Mouse (Mus musculus) CH12.LX (cell line): ENCODE data around the gene Rasl10b. TPM values are rescaled to one million over a fixed set of nuclear protein-coding genes. Genes with fewer than 3 reads are reported as not detected.

Experiments used
- DNase-seq: peaks from one replicate; pipeline ENCODE4 v3.0.0-alpha.2; 2013; ENCODE audit errors: extremely low read depth
- H3K27ac ChIP-seq: 2 replicates; pipeline ENCODE4 v1.5.1; 2012; ENCODE audit warnings: low read depth, mild to moderate bottlenecking, control low read depth, moderate library complexity; ENCODE audit not compliant: insufficient read depth
- H3K27me3 ChIP-seq: replicated peaks from 2 replicates; pipeline ENCODE3; 2012; ENCODE audit warnings: inconsistent platforms
- H3K36me3 ChIP-seq, 2 experiments: replicated peaks in 1 of 2; 2 replicates each; pipeline versions ENCODE3 to v1.6.1; 2012; ENCODE audit warnings: inconsistent platforms in 1 of 2, low read length in 1 of 2, mild to moderate bottlenecking in 1 of 2, mixed read lengths in 1 of 2, moderate library complexity in 1 of 2; ENCODE audit not compliant: control insufficient read depth in 1 of 2, insufficient read depth in 1 of 2
- H3K4me1 ChIP-seq, 2 experiments: 2 replicates each; pipeline ENCODE4 v1.6.1; 2012; ENCODE audit warnings: inconsistent platforms in 1 of 2, moderate library complexity in 1 of 2; ENCODE audit not compliant: insufficient read depth in 2 of 2, control insufficient read depth in 1 of 2
- H3K4me2 ChIP-seq: 2 replicates; pipeline ENCODE4 v1.6.1; 2012; ENCODE audit warnings: low read depth, mild to moderate bottlenecking, control low read depth; ENCODE audit not compliant: poor library complexity, insufficient read depth, severe bottlenecking
- H3K4me3 ChIP-seq, 3 experiments: fragments of 150-350 bp in 1 of 3; sonication (generic) in 1 of 3; replicated peaks in 1 of 3; 2 replicates each; pipeline versions ENCODE3 to v1.5.1; 2011 to 2012; ENCODE audit warnings: low read depth in 2 of 3, low read length in 2 of 3, mild to moderate bottlenecking in 2 of 3, moderate library complexity in 2 of 3, control low read depth in 1 of 3, improper control_type of control experiment in 1 of 3, inconsistent platforms in 1 of 3, mixed read lengths in 1 of 3; ENCODE audit not compliant: poor library complexity in 1 of 3
- H3K79me2 ChIP-seq: replicated peaks from 2 replicates; pipeline ENCODE4 v1.6.1; 2012; ENCODE audit warnings: mild to moderate bottlenecking, moderate library complexity; ENCODE audit not compliant: control insufficient read depth, poor library complexity, insufficient read depth, severe bottlenecking; ENCODE audit errors: extremely low read depth
- H3K9ac ChIP-seq: 2 replicates; pipeline ENCODE4 v1.6.1; 2012; ENCODE audit warnings: low read depth, mild to moderate bottlenecking, control low read depth, moderate library complexity; ENCODE audit not compliant: insufficient read depth
- H3K9me3 ChIP-seq: replicated peaks from 2 replicates; pipeline ENCODE3; 2012; ENCODE audit warnings: low read length, inconsistent platforms, mixed read lengths
- BHLHE40 ChIP-seq: IDR thresholded peaks from 2 replicates; pipeline ENCODE4 v1.6.1; 2011; ENCODE audit warnings: mild to moderate bottlenecking, low read depth, low read length, improper control_type of control experiment
- CTCF ChIP-seq, 2 experiments: IDR thresholded peaks in 1 of 2; conservative IDR thresholded peaks in 1 of 2; 2 replicates each; pipeline ENCODE4 v1.5.1; 2011 to 2012; ENCODE audit warnings: low read depth in 2 of 2, low read length in 2 of 2, improper control_type of control experiment in 1 of 2, inconsistent platforms in 1 of 2, mild to moderate bottlenecking in 1 of 2, moderate library complexity in 1 of 2
- E2F4 ChIP-seq: IDR thresholded peaks from 2 replicates; pipeline ENCODE4 v1.6.1; 2011; ENCODE audit warnings: low read depth, low read length, improper control_type of control experiment; ENCODE audit not compliant: insufficient replicate concordance
- EP300 ChIP-seq: IDR thresholded peaks from 2 replicates; pipeline ENCODE4 v1.6.1; 2011; ENCODE audit warnings: low read length, improper control_type of control experiment
- IRF4 ChIP-seq: IDR thresholded peaks from 2 replicates; pipeline ENCODE4 v1.6.1; 2014; ENCODE audit warnings: low read depth, mild to moderate bottlenecking, inconsistent platforms, low read length, improper control_type of control experiment
- JUN ChIP-seq: IDR thresholded peaks from 2 replicates; pipeline ENCODE4 v1.6.1; 2011; ENCODE audit warnings: low read depth, mild to moderate bottlenecking, low read length, improper control_type of control experiment, moderate library complexity; ENCODE audit not compliant: insufficient read depth
- MAX ChIP-seq: IDR thresholded peaks from 2 replicates; pipeline ENCODE4 v1.6.1; 2011; ENCODE audit warnings: low read length, improper control_type of control experiment
- MAZ ChIP-seq: IDR thresholded peaks from 2 replicates; pipeline ENCODE4 v1.6.1; 2012; ENCODE audit warnings: low read depth, mild to moderate bottlenecking, inconsistent platforms, low read length, improper control_type of control experiment, moderate library complexity
- MXI1 ChIP-seq: IDR thresholded peaks from 2 replicates; pipeline ENCODE4 v1.6.1; 2011; ENCODE audit warnings: mild to moderate bottlenecking, low read depth, low read length, improper control_type of control experiment
- NRF1 ChIP-seq: IDR thresholded peaks from 2 replicates; pipeline ENCODE4 v1.6.1; 2014; ENCODE audit warnings: low read depth, mild to moderate bottlenecking, inconsistent platforms, low read length, improper control_type of control experiment, moderate library complexity
- PAX5 ChIP-seq: IDR thresholded peaks from 2 replicates; pipeline ENCODE4 v1.6.1; 2012; ENCODE audit warnings: low read length, inconsistent platforms, mixed read lengths
- POLR2AphosphoS2 ChIP-seq: IDR thresholded peaks from 2 replicates; pipeline ENCODE4 v1.6.1; 2011; ENCODE audit warnings: low read depth, low read length, improper control_type of control experiment
- RAD21 ChIP-seq: IDR thresholded peaks from 2 replicates; pipeline ENCODE4 v1.6.1; 2011; ENCODE audit warnings: low read depth, mild to moderate bottlenecking, low read length, improper control_type of control experiment, moderate library complexity
- SMC3 ChIP-seq: IDR thresholded peaks from 2 replicates; pipeline ENCODE4 v1.6.1; 2011; ENCODE audit warnings: low read depth, low read length, improper control_type of control experiment
- ZKSCAN1 ChIP-seq: IDR thresholded peaks from 2 replicates; pipeline ENCODE4 v1.6.1; 2012; ENCODE audit warnings: low read depth, inconsistent platforms, low read length, improper control_type of control experiment, borderline replicate concordance
- dilution Hi-C: fragments of 300-500 bp; cut with MboI; formaldehyde crosslinking; loops from 2 replicates; pipeline ENCODE4 v1.14.3; 2020; ENCODE audit warnings: low sequenced_read_pairs; ENCODE audit not compliant: extremely low pct_unique_long_range_greater_than_20kb, extremely low pct_ligation_motif_present
- in situ Hi-C: fragments of 300-500 bp; cut with MboI; formaldehyde crosslinking; loops from 3 replicates; pipeline ENCODE4 v1.14.3; 2019; ENCODE audit warnings: low sequenced_read_pairs, low pct_ligation_motif_present, low pct_unique_long_range_greater_than_20kb, mixed read lengths
- polyA plus RNA-seq: library from polyadenylated mRNA; unstranded; fragments of >175 nt; gene quantifications from 2 replicates; pipeline ENCODE4 v1.2.1, GENCODE M21; 2012; ENCODE audit warnings: low read depth; ENCODE audit not compliant: insufficient read length
- total RNA-seq, 2 experiments: library from RNA; depleted of rRNA; stranded (reverse); fragments of 300-350 nt in 1 of 2; fragments of >200 nt in 1 of 2; gene quantifications; 2 replicates each; pipeline ENCODE4 v1.2.3; 2012 to 2014

The Rasl10b gene
- total and polyA plus RNA-seq, 3 experiments = 0.42 TPM; not detected in 2

DNA sequence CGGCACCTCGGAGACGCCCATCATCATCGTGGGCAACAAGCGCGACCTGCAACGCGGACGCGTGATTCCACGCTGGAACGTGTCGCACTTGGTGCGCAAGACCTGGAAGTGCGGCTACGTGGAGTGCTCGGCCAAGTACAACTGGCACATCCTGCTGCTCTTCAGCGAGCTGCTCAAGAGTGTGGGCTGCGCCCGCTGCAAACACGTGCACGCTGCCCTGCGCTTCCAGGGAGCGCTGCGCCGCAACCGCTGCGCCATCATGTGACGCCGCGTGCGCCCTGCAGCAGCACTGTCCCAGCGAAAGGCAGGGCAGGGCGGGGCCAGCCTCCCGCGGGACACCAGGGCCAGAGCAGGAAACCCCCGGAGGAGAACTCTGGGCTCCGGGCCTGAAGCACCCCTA lies 9.6 kb downstream of the Rasl10b start:
- H3K9me3 ChIP-seq = peaks cover 3% of the 10 kb centered on the region
- dilution Hi-C loops = no loop called here

DNA sequence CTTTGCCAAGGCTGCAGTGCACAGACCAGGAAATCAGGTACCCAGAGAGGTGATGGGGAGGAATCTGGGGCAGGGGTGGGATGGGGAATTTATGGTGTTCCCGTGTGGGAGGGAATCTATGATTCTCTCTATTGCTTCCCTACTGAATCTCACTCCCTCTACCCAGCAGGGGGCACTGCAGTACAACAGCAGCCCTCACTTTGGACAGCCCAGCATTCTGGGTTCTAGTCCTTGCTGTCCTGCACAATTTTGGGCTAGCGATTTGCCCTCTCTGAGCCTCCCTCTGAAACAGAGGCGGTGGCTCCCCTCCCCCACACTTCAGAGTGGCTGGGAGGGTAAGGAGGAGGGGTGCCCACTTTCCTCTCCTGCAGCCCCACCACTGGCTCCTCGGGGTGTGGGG lies 11.4 kb downstream of the Rasl10b start:
- peaks cover 4 to 6% of the 10 kb centered on the region in 2 experiments for H3K4me1 ChIP-seq
- dilution Hi-C loops = no loop called here
- H3K4me3 ChIP-seq = no peak overlapping the region
- in situ Hi-C loops = loop anchor here (5.0 to 25.0 kb wide), 2 partner anchors 68 to 508 kb away; partner anchors contain the start of genes Nle1 and Unc45b
- H3K4me2 ChIP-seq = no peak overlapping the region
- peaks cover 3% of the 10 kb centered on the region for H3K9me3 ChIP-seq
- H3K9ac ChIP-seq = no peak overlapping the region
- DNase-seq = peak; percentile 46
- H3K27me3 ChIP-seq = peaks cover 75% of the 10 kb centered on the region
- no peaks in the 10 kb centered on the region for H3K36me3 ChIP-seq
- no peaks in the 10 kb centered on the region for H3K79me2 ChIP-seq
- H3K27ac ChIP-seq = no peak overlapping the region
- TF ChIP-seq IRF4 (no peak), RAD21 (peak; percentile 60), SMC3 (peak; percentile 50), PAX5 (no peak), MAZ (no peak), JUN (no peak), ZKSCAN1 (no peak), NRF1 (no peak), MXI1 (no peak), CTCF (conservative IDR thresholded peaks at IDR 0.05 in 1 of 2, IDR thresholded peaks at IDR 0.05 in 1 of 2; ENCODE audit: low read depth in 2 of 2, low read length in 2 of 2) (peak in 1 of 2 experiments; percentile 72; a peak in 3 of 4 replicates)

More for the DNA sequence above, 9.6 kb downstream of the Rasl10b start:
- in situ Hi-C loops = loop anchor here (25.0 kb wide), 1 partner anchor 506 kb away; the partner anchor contains the start of genes Nle1 and Unc45b
- no peak for DNase-seq
- H3K4me1 ChIP-seq = peaks cover 4 to 6% of the 10 kb centered on the region in 2 experiments
- no peak overlapping the region for H3K4me3 ChIP-seq
- TF ChIP-seq EP300 (no peak), BHLHE40 (peak; percentile 83), SMC3 (peak; percentile 53), E2F4 (no peak), MAX (peak; percentile 64; the same call in 1 of the 2 replicates), POLR2AphosphoS2 (no peak), CTCF (conservative IDR thresholded peaks at IDR 0.05 in 1 of 2, IDR thresholded peaks at IDR 0.05 in 1 of 2; ENCODE audit: low read depth in 2 of 2, low read length in 2 of 2) (peak in 1 of 2 experiments; percentile 57; a peak in 2 of 4 replicates), RAD21 (peak; percentile 43)
- H3K27me3 ChIP-seq = peaks cover 79% of the 10 kb centered on the region
- H3K9ac ChIP-seq = no peak overlapping the region
- H3K79me2 ChIP-seq = no peaks in the 10 kb centered on the region
- no peak overlapping the region for H3K4me2 ChIP-seq
- H3K27ac ChIP-seq = no peak overlapping the region
- H3K36me3 ChIP-seq = no peaks in the 10 kb centered on the region
